Mouse (Mus musculus) adrenal gland, postnatal 10 days (tissue): ENCODE results near the gene Zfp462. TPM values are rescaled to one million over a fixed set of nuclear protein-coding genes. Genes with fewer than 3 reads are reported as not detected.
A peak's percentile ranks its signal among the peaks of the same experiment; 100 is the strongest.
"Not testable (repeated sequence)": the region's sequence is repeated elsewhere in the genome, so short reads cannot be mapped to it uniquely, and the experiment has no call there.

Source experiments
- DNase-seq: peaks from one replicate; pipeline ENCODE4 v3.0.0; 2021; ENCODE audit warnings: mixed read lengths
- total RNA-seq, 2 experiments: library from RNA; stranded (reverse); gene quantifications; 2 replicates each; pipeline ENCODE4 v1.2.3; 2021

Gene Zfp462
- total RNA-seq, 2 experiments from 2014 or later, result 36.5 to 49.0 TPM

GRCm38 (mm10) chr4:54950866-54951265 lies 6.0 kb downstream of the Zfp462 start:
- no peak for DNase-seq

GRCm38 (mm10) chr4:54953657-54954395 lies 9.0 kb downstream of the Zfp462 start:
- no peak for DNase-seq

GRCm38 (mm10) chr4:54954455-54954854 lies 9.6 kb downstream of the Zfp462 start:
- no peak for DNase-seq

- DNase-seq, result peak; percentile 1
Measured at GRCm38 (mm10) chr4:54960776-54961175, 15.9 kb downstream of the Zfp462 start.

GRCm38 (mm10) chr4:54962141-54962540 lies 17.3 kb downstream of the Zfp462 start:
- peak; percentile 0 for DNase-seq

GRCm38 (mm10) chr4:54963551-54963950 lies 18.7 kb downstream of the Zfp462 start:
- no peak for DNase-seq

GRCm38 (mm10) chr4:54965169-54965695 lies 20.4 kb downstream of the Zfp462 start:
- DNase-seq, result no peak

GRCm38 (mm10) chr4:54966161-54966806 lies 21.4 kb downstream of the Zfp462 start:
- DNase-seq, result peak; percentile 76

- no peak for DNase-seq
Measured at GRCm38 (mm10) chr4:54967166-54967565, 22.3 kb downstream of the Zfp462 start.

- DNase-seq, result peak; percentile 83
Measured at GRCm38 (mm10) chr4:54967721-54968120, 22.9 kb downstream of the Zfp462 start.

GRCm38 (mm10) chr4:54969671-54970295 lies 24.9 kb downstream of the Zfp462 start:
- DNase-seq, result no peak

- no peak for DNase-seq
Measured at GRCm38 (mm10) chr4:54971386-54971785, 26.5 kb downstream of the Zfp462 start.

- DNase-seq, result peak; percentile 35
Measured at GRCm38 (mm10) chr4:54972096-54972495, 27.2 kb downstream of the Zfp462 start.

GRCm38 (mm10) chr4:54972827-54973560 lies 28.1 kb downstream of the Zfp462 start:
- peak; percentile 49 for DNase-seq

GRCm38 (mm10) chr4:54979771-54980472 lies 35.1 kb downstream of the Zfp462 start:
- peak; percentile 72 for DNase-seq

GRCm38 (mm10) chr4:54984502-54984901 lies 39.7 kb downstream of the Zfp462 start:
- DNase-seq, result no peak

GRCm38 (mm10) chr4:54986671-54987070 lies 41.8 kb downstream of the Zfp462 start:
- DNase-seq, result no peak

GRCm38 (mm10) chr4:54987256-54987655 lies 42.4 kb downstream of the Zfp462 start:
- no peak for DNase-seq

GRCm38 (mm10) chr4:54987926-54988325 lies 43.1 kb downstream of the Zfp462 start:
- no peak for DNase-seq

GRCm38 (mm10) chr4:54991973-54992372 lies 47.1 kb downstream of the Zfp462 start:
- no peak for DNase-seq

- not testable (repeated sequence) for DNase-seq
Measured at GRCm38 (mm10) chr4:54993001-54993400, 48.2 kb downstream of the Zfp462 start.

GRCm38 (mm10) chr4:54995258-54995657 lies 50.4 kb downstream of the Zfp462 start:
- DNase-seq, result no peak
